Mouse (Mus musculus) urinary bladder, postnatal 14 days (tissue): ENCODE data around the gene Gm21704.
"Not testable (repeated sequence)": the region's sequence is repeated elsewhere in the genome, so short reads cannot be mapped to it uniquely, and the experiment has no call there.

Source experiments
- DNase-seq: peaks from one replicate; pipeline ENCODE4 v3.0.0; 2021; ENCODE audit warnings: low spot score

The Gm21704 gene

GRCm38 (mm10) chrY:3410067-3410466, at the start of gene Gm21704, which contains the start of gene Gm21708:
Gene Gm21704 (minus strand): TSS chrY:3410167.
Gene Gm21708 (minus strand): TSS chrY:3410167.
- DNase-seq: not testable (repeated sequence)

DNA sequence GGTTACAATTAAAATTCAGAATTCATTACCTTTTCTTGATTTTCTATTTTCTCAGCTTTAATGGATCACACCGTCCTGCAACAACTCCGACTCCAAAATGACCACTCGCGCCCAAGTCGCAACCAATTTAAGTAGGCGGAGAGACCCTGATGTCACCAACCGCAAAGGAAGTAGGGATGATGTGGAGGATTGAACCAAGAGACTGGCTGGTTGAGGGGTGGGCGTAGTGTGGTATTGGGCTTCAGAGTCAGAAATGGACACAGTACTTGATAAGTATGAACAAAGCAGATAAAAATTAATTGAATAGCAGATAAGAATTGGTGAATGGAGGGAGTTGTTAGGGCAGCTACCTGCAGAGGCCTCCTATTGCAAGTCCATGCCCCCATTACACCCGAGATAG, 64.7 kb downstream of the Gm21704 start, which contains the start of gene Gm21693:
TSS of gene Gm21693 (minus strand) at position 101 of the 400 bp plus-strand sequence.
- not testable (repeated sequence) for DNase-seq

- DNase-seq: not testable (repeated sequence)
Observed at GRCm38 (mm10) chrY:3340661-3341060, 69.3 kb downstream of the Gm21704 start.
